Mouse (Mus musculus) embryonic facial prominence, embryonic 11.5 days (tissue): ENCODE measurements around the gene Tnrc6c. TPM values are rescaled to one million over a fixed set of nuclear protein-coding genes. Genes with fewer than 3 reads are reported as not detected.

ENCODE experiments used
- ATAC-seq: fragments of 200-750 bp; cut with Nextera tagmentation; replicated peaks from 2 replicates; pipeline ENCODE4 v1.8.0; 2017; ENCODE audit warnings: low read depth; ENCODE audit not compliant: insufficient number of reproducible peaks, low FRiP score, low TSS enrichment
- DNase-seq: peaks from one replicate; pipeline ENCODE4 v3.0.0-alpha.2; 2015; ENCODE audit warnings: low spot score
- H3K27ac ChIP-seq: fragments of 300-500 bp; sonication (generic); replicated peaks from 2 replicates; pipeline ENCODE4 v1.5.1; 2014; ENCODE audit warnings: mild to moderate bottlenecking, low read depth, low read length, control low read depth
- H3K27me3 ChIP-seq: fragments of 300-500 bp; sonication (generic); 2 replicates; pipeline ENCODE4 v1.6.1; 2014; ENCODE audit warnings: mild to moderate bottlenecking, low read length, moderate library complexity, mixed read lengths; ENCODE audit not compliant: control insufficient read depth, insufficient read depth
- H3K36me3 ChIP-seq: fragments of 300-500 bp; sonication (generic); replicated peaks from 2 replicates; pipeline ENCODE4 v1.6.1; 2014; ENCODE audit warnings: low read depth, mild to moderate bottlenecking, low read length, moderate library complexity, mixed read lengths; ENCODE audit not compliant: control insufficient read depth, insufficient read depth
- H3K4me1 ChIP-seq: fragments of 300-500 bp; sonication (generic); 2 replicates; pipeline ENCODE4 v1.6.1; 2014; ENCODE audit warnings: low read length, mixed read lengths; ENCODE audit not compliant: control insufficient read depth, insufficient read depth
- H3K4me2 ChIP-seq: fragments of 300-500 bp; sonication (generic); 2 replicates; pipeline ENCODE4 v1.6.1; 2014; ENCODE audit warnings: low read depth, mild to moderate bottlenecking, control low read depth, low read length, moderate library complexity
- H3K4me3 ChIP-seq: fragments of 300-500 bp; sonication (generic); 2 replicates; pipeline ENCODE4 v1.5.1; 2014; ENCODE audit warnings: low read depth, low read length, control low read depth
- H3K9ac ChIP-seq: fragments of 300-500 bp; sonication (generic); replicated peaks from 2 replicates; pipeline ENCODE4 v1.6.1; 2014; ENCODE audit warnings: mild to moderate bottlenecking, control low read depth, low read length
- H3K9me3 ChIP-seq: fragments of 300-500 bp; sonication (generic); replicated peaks from 2 replicates; pipeline ENCODE4 v1.6.1; 2016; ENCODE audit warnings: mild to moderate bottlenecking, low read length, inconsistent platforms, mixed read lengths; ENCODE audit not compliant: control insufficient read depth
- WGBS: fragments of 180-500 bp; shearing (Covaris S2); extraction: QIAGEN DNeasy Blood & Tissue Kit; methylation state at CpG from one replicate; pipeline ENCODE4 v1.1.7; 2014; 5-methylcytosine and 5-hydroxymethylcytosine counted together
- polyA plus RNA-seq: library from polyadenylated mRNA; unstranded; fragments of >200 nt; fragmentation: Nextera tagmentation; extraction: Ambion mirVana; gene quantifications from 2 replicates; pipeline ENCODE4 v1.2.1, GENCODE M21; 2014

Tnrc6c gene
- polyA plus RNA-seq, 1 experiment from 2014 or later = 16.7 TPM

- 0 out of 2 replicates have a peak, but pooled peaks have one; percentile 26 for ATAC-seq
- H3K27ac ChIP-seq = no peak overlapping the region
- no peak overlapping the region for H3K9ac ChIP-seq
Measured at GRCm38 (mm10) chr11:117765361-117765760, 111.3 kb downstream of the Tnrc6c start.

GRCm38 (mm10) chr11:117766275-117766674 is 112.2 kb downstream of the Tnrc6c start:
- no peak overlapping the region for H3K9ac ChIP-seq
- no peaks in the 10 kb centered on the region for H3K4me1 ChIP-seq
- no peaks in the 10 kb centered on the region for H3K9me3 ChIP-seq
- no peak overlapping the region for H3K4me3 ChIP-seq
- DNase-seq (no peak), ATAC-seq (no peak)
- H3K27ac ChIP-seq = no peak overlapping the region
- H3K27me3 ChIP-seq = no peaks in the 10 kb centered on the region
- no peaks in the 10 kb centered on the region; the same call in none of the 2 replicates for H3K36me3 ChIP-seq
- 87% methylated on average over 3 of the region's 3 CpGs for WGBS
- no peak overlapping the region for H3K4me2 ChIP-seq

More at GRCm38 (mm10) chr11:117765361-117765760, 111.3 kb downstream of the Tnrc6c start:
- H3K4me2 ChIP-seq = no peak overlapping the region
- no peaks in the 10 kb centered on the region for H3K9me3 ChIP-seq
- H3K36me3 ChIP-seq = peaks cover 5% of the 10 kb centered on the region
- H3K4me3 ChIP-seq = no peak overlapping the region
- no peaks in the 10 kb centered on the region for H3K27me3 ChIP-seq
- no peak for DNase-seq
- no peaks in the 10 kb centered on the region for H3K4me1 ChIP-seq
- 88% methylated on average over 5 of the region's 5 CpGs for WGBS

GRCm38 (mm10) chr11:117768725-117769682 is 114.9 kb downstream of the Tnrc6c start:
- ATAC-seq (no peak), DNase-seq (no peak)
- Histone ChIP-seq H3K27me3 (no peaks in the 10 kb centered on the region), H3K4me2 (no peak overlapping the region), H3K36me3 (no peaks in the 10 kb centered on the region; the same call in none of the 2 replicates), H3K9ac (no peak overlapping the region), H3K4me3 (no peak overlapping the region), H3K9me3 (no peaks in the 10 kb centered on the region), H3K27ac (no peak overlapping the region), H3K4me1 (no peaks in the 10 kb centered on the region)
- 87% methylated on average over 20 of the region's 20 CpGs for WGBS

GRCm38 (mm10) chr11:117769683-117770047 is 115.6 kb downstream of the Tnrc6c start:
- Histone ChIP-seq H3K4me1 (no peaks in the 10 kb centered on the region), H3K4me2 (no peak overlapping the region), H3K27me3 (no peaks in the 10 kb centered on the region), H3K36me3 (no peaks in the 10 kb centered on the region; the same call in none of the 2 replicates), H3K27ac (no peak overlapping the region), H3K9me3 (no peaks in the 10 kb centered on the region), H3K4me3 (no peak overlapping the region), H3K9ac (no peak overlapping the region)
- no peak for ATAC-seq
- DNase-seq = no peak
- WGBS = 91% methylated on average over 7 of the region's 7 CpGs

- Histone ChIP-seq H3K9ac (no peak overlapping the region), H3K27me3 (no peaks in the 10 kb centered on the region), H3K9me3 (no peaks in the 10 kb centered on the region), H3K4me1 (no peaks in the 10 kb centered on the region), H3K27ac (no peak overlapping the region), H3K4me3 (no peak overlapping the region), H3K4me2 (no peak overlapping the region), H3K36me3 (no peaks in the 10 kb centered on the region; the same call in none of the 2 replicates)
- DNase-seq = no peak
- 91% methylated on average over 10 of the region's 10 CpGs for WGBS
- ATAC-seq = no peak
Measured at GRCm38 (mm10) chr11:117770407-117770806, 116.3 kb downstream of the Tnrc6c start.

- H3K4me2 ChIP-seq = no peak overlapping the region
- H3K4me1 ChIP-seq = no peaks in the 10 kb centered on the region
- no peak overlapping the region for H3K4me3 ChIP-seq
- no peak overlapping the region for H3K9ac ChIP-seq
- H3K27me3 ChIP-seq = no peaks in the 10 kb centered on the region
- ATAC-seq (no peak), DNase-seq (no peak)
- no peak overlapping the region for H3K27ac ChIP-seq
- 95% methylated on average over 7 of the region's 7 CpGs for WGBS
- no peaks in the 10 kb centered on the region for H3K9me3 ChIP-seq
- H3K36me3 ChIP-seq = no peaks in the 10 kb centered on the region; the same call in 1 of the 2 replicates
Measured at GRCm38 (mm10) chr11:117772352-117772751, 118.3 kb downstream of the Tnrc6c start.

GRCm38 (mm10) chr11:117774925-117775324 is 120.8 kb downstream of the Tnrc6c start:
- no peak overlapping the region for H3K4me3 ChIP-seq
- no peak overlapping the region for H3K9ac ChIP-seq
- H3K4me2 ChIP-seq = no peak overlapping the region
- no peaks in the 10 kb centered on the region for H3K9me3 ChIP-seq
- DNase-seq (no peak), ATAC-seq (no peak)
- H3K36me3 ChIP-seq = no peaks in the 10 kb centered on the region
- H3K4me1 ChIP-seq = peaks cover 8% of the 10 kb centered on the region; the same call in 1 of the 2 replicates
- H3K27ac ChIP-seq = no peak overlapping the region
- 93% methylated on average over 10 of the region's 10 CpGs for WGBS
- no peaks in the 10 kb centered on the region; the same call in 1 of the 2 replicates for H3K27me3 ChIP-seq

- no peak overlapping the region for H3K9ac ChIP-seq
- no peak for DNase-seq
- no peak overlapping the region for H3K4me3 ChIP-seq
- no peak for ATAC-seq
- H3K36me3 ChIP-seq = no peaks in the 10 kb centered on the region
- H3K4me2 ChIP-seq = no peak overlapping the region
- peaks cover 8% of the 10 kb centered on the region for H3K4me1 ChIP-seq
- 90% methylated on average over 13 of the region's 13 CpGs for WGBS
- no peaks in the 10 kb centered on the region; the same call in 1 of the 2 replicates for H3K27me3 ChIP-seq
- no peaks in the 10 kb centered on the region for H3K9me3 ChIP-seq
- no peak overlapping the region for H3K27ac ChIP-seq
Measured at GRCm38 (mm10) chr11:117775540-117775939, 121.5 kb downstream of the Tnrc6c start.
